Mouse (Mus musculus) MEL (cell line): ENCODE results near the gene Nxph3. TPM values are rescaled to one million over a fixed set of nuclear protein-coding genes. Genes with fewer than 3 reads are reported as not detected.

Source experiments
- DNase-seq: peaks from one replicate; pipeline ENCODE4 v3.0.0; 2011; ENCODE audit warnings: low read depth, low spot score
- H3K27ac ChIP-seq: 2 replicates; pipeline ENCODE4 v1.5.1; 2012; ENCODE audit warnings: low read depth, mild to moderate bottlenecking, control low read depth, low read length, moderate library complexity; ENCODE audit not compliant: control insufficient read depth
- H3K27me3 ChIP-seq, 2 experiments: fragments of 150-350 bp in 1 of 2; sonication (generic) in 1 of 2; 2 replicates each; pipeline ENCODE4 v1.6.1; 2012; ENCODE audit warnings: low read length in 2 of 2, mild to moderate bottlenecking in 2 of 2, improper control_type of control experiment in 1 of 2, moderate library complexity in 1 of 2; ENCODE audit not compliant: insufficient read depth in 2 of 2, control insufficient read depth in 1 of 2
- H3K36me3 ChIP-seq, 2 experiments: 2 replicates each; pipeline ENCODE4 v1.6.1; 2012 to 2014; ENCODE audit warnings: low read length in 2 of 2, improper control_type of control experiment in 1 of 2, inconsistent platforms in 1 of 2, mild to moderate bottlenecking in 1 of 2; ENCODE audit not compliant: insufficient read depth in 2 of 2, control insufficient read depth in 1 of 2
- H3K4me1 ChIP-seq, 2 experiments: fragments of 150-350 bp in 1 of 2; sonication (generic) in 1 of 2; 2 replicates each; pipeline ENCODE4 v1.6.1; 2012; ENCODE audit warnings: low read length in 2 of 2, improper control_type of control experiment in 1 of 2, mild to moderate bottlenecking in 1 of 2; ENCODE audit not compliant: insufficient read depth in 2 of 2, control insufficient read depth in 1 of 2
- H3K4me3 ChIP-seq, 2 experiments: fragments of 150-350 bp in 1 of 2; sonication (generic) in 1 of 2; 2 replicates each; pipeline ENCODE4 v1.5.1; 2012; ENCODE audit warnings: low read depth in 2 of 2, low read length in 2 of 2, mild to moderate bottlenecking in 2 of 2, moderate library complexity in 2 of 2, control low read depth in 1 of 2, improper control_type of control experiment in 1 of 2; ENCODE audit not compliant: control insufficient read depth in 1 of 2, insufficient read depth in 1 of 2
- H3K79me2 ChIP-seq: 2 replicates; pipeline ENCODE4 v1.6.1; 2012; ENCODE audit warnings: mild to moderate bottlenecking, low read length, moderate library complexity; ENCODE audit not compliant: control insufficient read depth, poor library complexity, insufficient read depth
- H3K9ac ChIP-seq: 2 replicates; pipeline ENCODE4 v1.6.1; 2012; ENCODE audit warnings: low read depth, mild to moderate bottlenecking, control low read depth, low read length, moderate library complexity; ENCODE audit not compliant: control insufficient read depth, poor library complexity, severe bottlenecking
- H3K9me3 ChIP-seq: fragments of 150-350 bp; sonication (generic); replicated peaks from 2 replicates; pipeline ENCODE4 v1.6.1; 2012; ENCODE audit warnings: mild to moderate bottlenecking, low read length, improper control_type of control experiment, moderate library complexity; ENCODE audit not compliant: insufficient read depth
- BHLHE40 ChIP-seq: IDR thresholded peaks from 2 replicates; pipeline ENCODE4 v1.6.1; 2012; ENCODE audit warnings: low read depth, mild to moderate bottlenecking, inconsistent platforms, low read length, improper control_type of control experiment, borderline replicate concordance
- CHD1 ChIP-seq: IDR thresholded peaks from 2 replicates; pipeline ENCODE4 v1.6.1; 2012; ENCODE audit warnings: low read depth, mild to moderate bottlenecking, inconsistent platforms, low read length, improper control_type of control experiment
- CHD2 ChIP-seq: IDR thresholded peaks from 2 replicates; pipeline ENCODE4 v1.6.1; 2011; ENCODE audit warnings: low read length, improper control_type of control experiment
- CTCF ChIP-seq, 3 experiments: IDR thresholded peaks in 2 of 3; conservative IDR thresholded peaks in 1 of 3; 2 replicates each; pipeline ENCODE4 v1.5.1; 2011 to 2012; ENCODE audit warnings: low read length in 3 of 3, low read depth in 2 of 3, mild to moderate bottlenecking in 2 of 3, improper control_type of control experiment in 1 of 3, inconsistent platforms in 1 of 3, mixed read lengths in 1 of 3, moderate library complexity in 1 of 3; ENCODE audit not compliant: control insufficient read depth in 1 of 3, insufficient read depth in 1 of 3, poor library complexity in 1 of 3, severe bottlenecking in 1 of 3
- E2F4 ChIP-seq: IDR thresholded peaks from 2 replicates; pipeline ENCODE4 v1.6.1; 2011; ENCODE audit warnings: low read depth, low read length, improper control_type of control experiment, borderline replicate concordance
- ELF1 ChIP-seq: IDR thresholded peaks from 2 replicates; pipeline ENCODE4 v1.6.1; 2014; ENCODE audit warnings: low read depth, mild to moderate bottlenecking, inconsistent platforms, low read length, improper control_type of control experiment, moderate library complexity
- EP300 ChIP-seq, 2 experiments: IDR thresholded peaks; 2 replicates each; pipeline ENCODE4 v1.6.1; 2011; ENCODE audit warnings: improper control_type of control experiment in 2 of 2, low read length in 2 of 2, low read depth in 1 of 2, mild to moderate bottlenecking in 1 of 2
- MAFK ChIP-seq: IDR thresholded peaks from 2 replicates; pipeline ENCODE4 v1.6.1; 2011; ENCODE audit warnings: low read depth, mild to moderate bottlenecking, low read length, improper control_type of control experiment, borderline replicate concordance
- MAX ChIP-seq: IDR thresholded peaks from 2 replicates; pipeline ENCODE4 v1.6.1; 2011; ENCODE audit warnings: low read length, improper control_type of control experiment
- MAZ ChIP-seq: IDR thresholded peaks from 2 replicates; pipeline ENCODE4 v1.6.1; 2012; ENCODE audit warnings: low read depth, mild to moderate bottlenecking, inconsistent platforms, low read length, improper control_type of control experiment
- MEF2A ChIP-seq: IDR thresholded peaks from 2 replicates; pipeline ENCODE4 v1.6.1; 2014; ENCODE audit warnings: low read depth, mild to moderate bottlenecking, inconsistent platforms, low read length, improper control_type of control experiment; ENCODE audit not compliant: poor library complexity, insufficient replicate concordance, severe bottlenecking; ENCODE audit errors: extremely low read depth
- MXI1 ChIP-seq: IDR thresholded peaks from 2 replicates; pipeline ENCODE4 v1.6.1; 2011; ENCODE audit warnings: mild to moderate bottlenecking, low read depth, low read length, improper control_type of control experiment
- POLR2A ChIP-seq, 2 experiments: IDR thresholded peaks; 2 replicates each; pipeline ENCODE4 v1.6.1; 2011 to 2012; ENCODE audit warnings: low read length in 2 of 2, mild to moderate bottlenecking in 2 of 2, control low read depth in 1 of 2, improper control_type of control experiment in 1 of 2, low read depth in 1 of 2, moderate library complexity in 1 of 2; ENCODE audit not compliant: control insufficient read depth in 1 of 2, insufficient read depth in 1 of 2, poor library complexity in 1 of 2
- RAD21 ChIP-seq: IDR thresholded peaks from 2 replicates; pipeline ENCODE4 v1.6.1; 2011; ENCODE audit warnings: mild to moderate bottlenecking, low read depth, low read length, improper control_type of control experiment
- RCOR1 ChIP-seq: IDR thresholded peaks from 2 replicates; pipeline ENCODE4 v1.6.1; 2012; ENCODE audit warnings: low read depth, mild to moderate bottlenecking, inconsistent platforms, low read length, improper control_type of control experiment
- SMC3 ChIP-seq: IDR thresholded peaks from 2 replicates; pipeline ENCODE4 v1.6.1; 2011; ENCODE audit warnings: low read depth, low read length, improper control_type of control experiment
- TAL1 ChIP-seq: IDR thresholded peaks from 2 replicates; pipeline ENCODE4 v1.6.1; 2012; ENCODE audit warnings: mild to moderate bottlenecking, inconsistent platforms, low read length, moderate library complexity, mixed read lengths
- TBP ChIP-seq: IDR thresholded peaks from 2 replicates; pipeline ENCODE4 v1.8.0; 2011; ENCODE audit warnings: low read depth, low read length, improper control_type of control experiment
- TCF12 ChIP-seq: IDR thresholded peaks from 2 replicates; pipeline ENCODE4 v1.6.1; 2014; ENCODE audit warnings: low read depth, mild to moderate bottlenecking, inconsistent platforms, low read length, improper control_type of control experiment, moderate library complexity
- UBTF ChIP-seq: IDR thresholded peaks from 2 replicates; pipeline ENCODE4 v1.6.1; 2012; ENCODE audit warnings: low read depth, mild to moderate bottlenecking, inconsistent platforms, low read length, improper control_type of control experiment, moderate library complexity, borderline replicate concordance; ENCODE audit not compliant: insufficient read depth
- ZC3H11A ChIP-seq: IDR thresholded peaks from 2 replicates; pipeline ENCODE4 v1.6.1; 2012; ENCODE audit warnings: low read depth, mild to moderate bottlenecking, inconsistent platforms, low read length, improper control_type of control experiment
- ZKSCAN1 ChIP-seq: IDR thresholded peaks from 2 replicates; pipeline ENCODE4 v1.6.1; 2012; ENCODE audit warnings: low read depth, mild to moderate bottlenecking, inconsistent platforms, low read length, improper control_type of control experiment, moderate library complexity
- ZMIZ1 ChIP-seq: IDR thresholded peaks from 2 replicates; pipeline ENCODE4 v1.6.1; 2012; ENCODE audit warnings: low read depth, mild to moderate bottlenecking, inconsistent platforms, low read length, improper control_type of control experiment, moderate library complexity
- ZNF384 ChIP-seq: IDR thresholded peaks from 2 replicates; pipeline ENCODE4 v1.6.1; 2012; ENCODE audit warnings: low read depth, mild to moderate bottlenecking, inconsistent platforms, low read length, improper control_type of control experiment
- polyA plus RNA-seq, 2 experiments: library from polyadenylated mRNA; stranded (reverse) in 1 of 2; unstranded in 1 of 2; fragments of >175 nt in 1 of 2; fragments of >200 nt in 1 of 2; gene quantifications; 2 replicates each; pipeline versions ENCODE4 v1.2.1 to v1.2.4; 2012; ENCODE audit warnings: low replicate concordance in 2 of 2, low read depth in 1 of 2; ENCODE audit not compliant: insufficient read length in 2 of 2, insufficient read depth in 1 of 2, missing spikeins in 1 of 2
- total RNA-seq: library from RNA; depleted of rRNA; stranded (reverse); fragments of 300-350 nt; gene quantifications from 2 replicates; pipeline ENCODE4 v1.2.3, GENCODE M21; 2012

Gene Nxph3
- total and polyA plus RNA-seq, 3 experiments = not detected

- Histone ChIP-seq H3K4me1 (no peaks in the 10 kb centered on the region), H3K27me3 (no peaks in the 10 kb centered on the region), H3K9me3 (no peaks in the 10 kb centered on the region), H3K36me3 (peaks cover 0 to 9% of the 10 kb centered on the region in 2 experiments; a peak in 2 of 4 replicates), H3K9ac (no peak overlapping the region), H3K4me3 (no peak overlapping the region), H3K79me2 (no peaks in the 10 kb centered on the region), H3K27ac (no peak overlapping the region)
- DNase-seq = no peak
- TF ChIP-seq ZNF384 (no peak), UBTF (no peak), SMC3 (no peak), RCOR1 (no peak), TBP (no peak), MEF2A (no peak), CHD1 (no peak), BHLHE40 (no peak), E2F4 (no peak), MAZ (no peak), ZC3H11A (no peak), ELF1 (no peak), ZKSCAN1 (no peak), MAX (no peak), POLR2A (IDR thresholded peaks at IDR 0.05; ENCODE audit: control insufficient read depth in 1 of 2, insufficient read depth in 1 of 2, low read depth in 1 of 2, low read length in 2 of 2, poor library complexity in 1 of 2) (no peak), CHD2 (no peak), EP300 (IDR thresholded peaks at IDR 0.05; ENCODE audit: low read depth in 1 of 2, low read length in 2 of 2) (no peak)
Observed at GRCm38 (mm10) chr11:95493950-95494349, 20.4 kb downstream of the Nxph3 start.

GRCm38 (mm10) chr11:95493010-95493409 is 21.4 kb downstream of the Nxph3 start:
- H3K4me1 ChIP-seq = no peaks in the 10 kb centered on the region
- DNase-seq = no peak
- no peaks in the 10 kb centered on the region for H3K79me2 ChIP-seq
- no peaks in the 10 kb centered on the region for H3K9me3 ChIP-seq
- H3K4me3 ChIP-seq = no peak overlapping the region
- H3K27me3 ChIP-seq = no peaks in the 10 kb centered on the region
- no peak overlapping the region for H3K9ac ChIP-seq
- no peak for TF ChIP-seq SMC3
- no peak for TF ChIP-seq MXI1
- TF ChIP-seq CHD1 = no peak
- TF ChIP-seq TCF12 = no peak
- TF ChIP-seq MAX = no peak
- TF ChIP-seq MAFK = no peak
- no peak for TF ChIP-seq ZC3H11A
- TF ChIP-seq CHD2 = no peak
- no peak for TF ChIP-seq TBP
- TF ChIP-seq ZMIZ1 = no peak
- TF ChIP-seq RAD21 = no peak
- no peak for TF ChIP-seq CTCF (IDR thresholded peaks at IDR 0.05 in 2 of 3, conservative IDR thresholded peaks at IDR 0.05 in 1 of 3; ENCODE audit: control insufficient read depth in 1 of 3, insufficient read depth in 1 of 3, low read depth in 2 of 3, low read length in 3 of 3, poor library complexity in 1 of 3, severe bottlenecking in 1 of 3)
- TF ChIP-seq TAL1 = no peak
- TF ChIP-seq, all 39 proteins: peak for 0
- Histone ChIP-seq H3K36me3 (peaks cover 0 to 9% of the 10 kb centered on the region in 2 experiments; a peak in 2 of 4 replicates), H3K27ac (no peak overlapping the region)
